Mouse (Mus musculus) kidney, adult 2 months (tissue): ENCODE results near the gene Iqcf1. TPM values are rescaled to one million over a fixed set of nuclear protein-coding genes. Genes with fewer than 3 reads are reported as not detected.

ENCODE experiments used
- DNase-seq: peaks from one replicate; pipeline ENCODE4 v3.0.0; 2021
- H3K27ac ChIP-seq: fragments of 200-500 bp; 2 replicates; pipeline ENCODE4 v1.5.1; 2012; ENCODE audit warnings: low read depth, low read length, control low read depth, inconsistent platforms; ENCODE audit not compliant: insufficient read depth
- H3K27me3 ChIP-seq: fragments of 200-500 bp; replicated peaks from 2 replicates; pipeline ENCODE4 v1.6.1; 2012; ENCODE audit warnings: mild to moderate bottlenecking, moderate library complexity, low read length, inconsistent platforms; ENCODE audit not compliant: control insufficient read depth, insufficient read depth
- H3K36me3 ChIP-seq: fragments of 200-500 bp; 2 replicates; pipeline ENCODE4 v1.6.1; 2012; ENCODE audit warnings: mild to moderate bottlenecking, moderate library complexity, low read length, inconsistent platforms; ENCODE audit not compliant: control insufficient read depth, insufficient read depth
- H3K4me1 ChIP-seq: fragments of 200-500 bp; 2 replicates; pipeline ENCODE4 v1.6.1; 2011; ENCODE audit warnings: low read length; ENCODE audit not compliant: control insufficient read depth, insufficient read depth
- H3K4me3 ChIP-seq: fragments of 200-500 bp; 2 replicates; pipeline ENCODE4 v1.5.1; 2011; ENCODE audit warnings: mild to moderate bottlenecking, low read depth, low read length, control low read depth; ENCODE audit not compliant: insufficient read depth
- CTCF ChIP-seq: fragments of 200-500 bp; conservative IDR thresholded peaks from 2 replicates; pipeline ENCODE4 v1.5.1; 2011; ENCODE audit warnings: low read depth, mild to moderate bottlenecking, control low read depth, low read length, moderate library complexity, mixed read lengths; ENCODE audit not compliant: insufficient read depth, insufficient read length
- POLR2A ChIP-seq: fragments of 200-500 bp; IDR thresholded peaks from one replicate; pipeline ENCODE4 v1.6.1; 2011; ENCODE audit warnings: low read depth, low read length, control low read depth
- WGBS: fragments of 180-500 bp; shearing (Covaris S2); methylation state at CpG from one replicate; pipeline ENCODE4 v1.1.7; 2018; 5-methylcytosine and 5-hydroxymethylcytosine counted together
- polyA plus RNA-seq: library from polyadenylated mRNA; depleted of rRNA; stranded (reverse); fragments of >200 nt; gene quantifications from 2 replicates; pipeline ENCODE4 v1.2.3, GENCODE M21; 2012

The Iqcf1 gene
- polyA plus RNA-seq, 1 experiment = not detected

- TF ChIP-seq POLR2A (no peak), CTCF (peak; percentile 96)
Measured at GRCm38 (mm10) chr9:106476924-106477484, 22.8 kb upstream of the Iqcf1 start, which contains the start of gene Parp3. Gene Parp3, minus strand, starts transcription at chr9:106476949.

DNA sequence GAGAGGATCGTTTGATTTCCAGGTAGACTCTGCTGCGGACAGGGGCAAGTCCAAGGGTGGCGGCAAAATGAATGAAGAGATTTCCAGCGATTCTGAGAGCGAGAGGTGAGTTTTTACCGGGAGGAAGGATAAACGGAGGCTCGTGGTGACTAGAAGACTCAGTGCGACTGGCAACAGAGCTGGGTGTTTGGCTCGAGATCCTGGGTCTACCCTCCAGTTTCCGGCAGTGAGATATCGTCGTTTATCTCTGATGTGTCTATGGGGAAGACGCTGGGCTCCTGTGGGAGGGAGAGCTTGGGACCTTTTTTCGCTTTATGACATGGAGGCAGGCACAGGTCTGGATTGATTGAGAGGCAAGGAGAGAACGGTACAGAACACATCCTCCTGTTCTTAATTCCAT, 22.1 kb upstream of the Iqcf1 start:
- Histone ChIP-seq H3K27me3 (no peaks in the 10 kb centered on the region), H3K36me3 (no peaks in the 10 kb centered on the region), H3K4me1 (peaks cover 18% of the 10 kb centered on the region), H3K4me3 (peak overlapping the region; percentile 54), H3K27ac (no peak overlapping the region)
- no peak for DNase-seq
- WGBS = 1% methylated on average over 16 of the region's 16 CpGs
- TF ChIP-seq CTCF (no peak), POLR2A (no peak)

More at GRCm38 (mm10) chr9:106476924-106477484, 22.8 kb upstream of the Iqcf1 start, which contains the start of gene Parp3:
- Histone ChIP-seq H3K4me1 (peaks cover 18% of the 10 kb centered on the region), H3K27me3 (no peaks in the 10 kb centered on the region), H3K4me3 (peak within 1 kb of the TSS; percentile 54), H3K27ac (peak within 1 kb of the TSS; percentile 81), H3K36me3 (no peaks in the 10 kb centered on the region)
- peak; percentile 100 for DNase-seq
- under 1% methylated on average over 41 of the region's 41 CpGs for WGBS

DNA sequence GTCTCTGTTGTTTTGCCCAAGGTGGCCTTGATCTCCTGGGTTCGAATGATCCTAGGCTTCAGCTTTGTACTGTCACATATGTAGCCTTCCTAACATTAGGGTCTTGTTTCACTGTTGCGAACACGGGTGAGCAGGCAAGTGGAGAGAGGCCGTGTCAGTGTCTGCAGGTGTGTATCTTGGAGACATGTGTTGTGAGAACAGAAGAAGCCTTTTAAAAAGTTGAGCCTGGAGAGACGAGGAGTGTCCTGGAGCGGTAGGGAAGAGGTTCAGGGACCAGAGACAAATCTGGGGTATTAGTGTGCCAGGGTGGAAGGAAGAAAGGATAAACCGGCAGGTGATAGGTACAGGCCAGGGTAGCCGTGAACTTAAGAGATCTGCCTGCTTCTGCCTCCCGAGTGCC, 21.7 kb upstream of the Iqcf1 start:
- Histone ChIP-seq H3K4me3 (peak overlapping the region; percentile 54), H3K27me3 (no peaks in the 10 kb centered on the region), H3K27ac (no peak overlapping the region), H3K36me3 (no peaks in the 10 kb centered on the region; the same call in 1 of the 2 replicates), H3K4me1 (peaks cover 18% of the 10 kb centered on the region)
- 70% methylated on average over 9 of the region's 9 CpGs for WGBS
- no peak for TF ChIP-seq POLR2A
- TF ChIP-seq CTCF = no peak
- no peak for DNase-seq

DNA sequence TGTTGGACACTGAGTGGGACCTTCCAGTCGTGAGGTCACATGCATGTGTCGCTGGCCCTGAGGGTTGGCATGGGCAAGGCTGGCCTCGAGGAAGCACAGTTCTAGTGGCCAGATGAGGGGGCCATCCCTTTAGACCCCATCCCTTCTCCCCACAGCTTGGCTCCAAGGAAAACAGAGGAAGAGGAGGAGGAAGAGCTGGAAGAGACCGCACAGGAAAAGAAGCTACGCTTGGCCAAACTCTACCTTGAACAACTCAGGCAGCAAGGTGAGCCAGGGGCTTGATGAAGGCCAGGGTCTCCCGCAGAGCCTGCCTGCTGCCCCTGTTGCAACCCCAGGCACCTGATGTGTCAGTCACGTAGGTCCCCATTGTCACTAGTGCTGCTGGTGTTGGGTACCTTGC, 19.2 kb upstream of the Iqcf1 start:
- WGBS = 91% methylated on average over 7 of the region's 7 CpGs
- Histone ChIP-seq H3K27ac (no peak overlapping the region), H3K4me1 (peaks cover 10% of the 10 kb centered on the region), H3K4me3 (no peak overlapping the region), H3K27me3 (no peaks in the 10 kb centered on the region), H3K36me3 (peaks cover 2% of the 10 kb centered on the region)
- no peak for TF ChIP-seq POLR2A
- TF ChIP-seq CTCF = no peak
- no peak for DNase-seq

- Histone ChIP-seq H3K36me3 (peaks cover 2% of the 10 kb centered on the region), H3K27me3 (no peaks in the 10 kb centered on the region), H3K4me3 (no peak overlapping the region), H3K27ac (no peak overlapping the region), H3K4me1 (peaks cover 5% of the 10 kb centered on the region; the same call in 1 of the 2 replicates)
- TF ChIP-seq CTCF = no peak
- TF ChIP-seq POLR2A = no peak
- DNase-seq = no peak
- WGBS = 71% methylated on average over 15 of the region's 15 CpGs
Measured at GRCm38 (mm10) chr9:106481075-106481474, 18.7 kb upstream of the Iqcf1 start.

- no peak overlapping the region for H3K27ac ChIP-seq
- 0 out of 2 replicates have a peak, but pooled peaks cover 5% of the 10 kb centered on the region for H3K4me1 ChIP-seq
- TF ChIP-seq POLR2A (no peak), CTCF (no peak)
- H3K27me3 ChIP-seq = no peaks in the 10 kb centered on the region
- peaks cover 2% of the 10 kb centered on the region for H3K36me3 ChIP-seq
- no peak for DNase-seq
- 91% methylated on average over 13 of the region's 13 CpGs for WGBS
- H3K4me3 ChIP-seq = no peak overlapping the region
Measured at GRCm38 (mm10) chr9:106481676-106482075, 18.1 kb upstream of the Iqcf1 start.

DNA sequence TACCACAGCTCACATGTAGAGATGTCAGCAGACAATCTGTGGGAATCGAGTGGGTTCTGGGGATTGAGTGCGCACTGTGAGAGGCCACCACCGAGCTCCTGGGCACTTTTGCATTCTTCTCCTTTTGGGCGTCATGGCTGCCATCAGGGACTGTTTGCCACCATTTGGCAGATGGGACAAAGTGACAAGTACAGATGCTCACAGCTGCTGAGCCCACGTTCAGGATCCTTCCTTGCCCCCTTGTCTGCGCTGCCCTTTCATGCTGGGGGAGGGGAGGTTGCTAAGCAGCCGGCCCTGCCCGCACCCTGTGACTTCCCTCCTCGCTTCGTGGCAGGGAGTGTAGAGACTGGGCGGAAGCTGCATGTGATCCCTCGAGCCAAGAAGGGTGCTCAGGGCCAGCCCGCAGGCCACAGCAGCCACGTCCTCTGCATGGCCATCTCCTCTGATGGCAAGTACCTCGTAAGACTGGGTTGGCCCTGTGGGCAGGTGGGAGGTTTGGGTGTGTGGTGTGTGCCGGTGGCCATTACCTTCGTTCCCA, 17.1 kb upstream of the Iqcf1 start:
- Histone ChIP-seq H3K4me1 (0 out of 2 replicates have a peak, but pooled peaks cover 5% of the 10 kb centered on the region), H3K4me3 (no peak overlapping the region), H3K27me3 (no peaks in the 10 kb centered on the region), H3K36me3 (peaks cover 2% of the 10 kb centered on the region), H3K27ac (no peak overlapping the region)
- TF ChIP-seq CTCF (no peak), POLR2A (no peak)
- 86% methylated on average over 17 of the region's 17 CpGs for WGBS
- no peak for DNase-seq

DNA sequence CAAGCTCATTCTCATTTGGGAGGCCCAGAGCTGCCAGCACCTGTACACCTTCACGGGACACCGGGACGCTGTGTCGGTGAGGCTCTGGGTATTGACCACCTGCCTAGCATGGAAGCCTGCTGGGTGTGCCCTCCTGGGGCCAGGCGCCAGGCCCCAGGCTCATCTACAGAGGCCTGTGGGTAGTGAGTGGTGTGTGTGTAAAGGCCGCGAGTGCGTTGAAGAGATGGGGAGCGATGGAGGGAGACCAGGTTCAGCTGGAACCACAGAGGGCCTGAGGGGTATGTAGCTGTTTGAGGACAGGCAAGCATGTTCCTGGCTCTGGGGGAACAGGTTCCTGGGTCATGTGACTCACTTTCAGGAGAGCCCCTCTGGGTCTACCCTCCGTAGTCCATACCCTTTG, 16.6 kb upstream of the Iqcf1 start:
- no peak overlapping the region for H3K27ac ChIP-seq
- DNase-seq = no peak
- 0 out of 2 replicates have a peak, but pooled peaks cover under 1% of the 10 kb centered on the region for H3K4me1 ChIP-seq
- WGBS = 98% methylated on average over 10 of the region's 10 CpGs
- H3K36me3 ChIP-seq = peaks cover 2% of the 10 kb centered on the region
- no peaks in the 10 kb centered on the region for H3K27me3 ChIP-seq
- TF ChIP-seq POLR2A = no peak
- no peak for TF ChIP-seq CTCF
- no peak overlapping the region for H3K4me3 ChIP-seq
